Mouse (Mus musculus): Measurements from ENCODE around the gene Slain1.

Slain1 gene

DNA sequence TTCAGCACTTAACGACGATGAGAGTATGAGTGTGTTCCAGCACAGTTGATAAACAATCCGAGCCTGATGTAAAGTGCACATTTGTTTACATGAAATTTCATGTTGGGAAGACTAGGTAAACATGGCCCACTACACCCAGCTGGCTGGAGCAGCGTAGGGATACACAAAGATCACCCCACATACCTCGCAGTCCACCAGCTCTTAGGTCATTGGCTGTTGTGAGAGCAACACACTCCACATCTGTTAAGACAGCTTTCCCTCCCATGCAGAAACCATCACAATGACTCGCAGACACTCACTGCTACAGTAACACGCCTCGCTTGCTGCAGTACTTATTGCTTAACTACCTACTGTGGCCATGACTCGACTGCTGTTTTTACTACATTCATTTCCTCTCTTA lies 104.4 kb downstream of the Slain1 start:
- no peaks in the 10 kb centered on the region for H3K4me1 ChIP-seq (replicated peaks; ENCODE audit: low read depth, low read length)
- H3K27me3 ChIP-seq (ENCODE audit: insufficient read depth, low read length) = no peaks in the 10 kb centered on the region
- H3K9me3 ChIP-seq (ENCODE audit: low read length) = 0 out of 2 replicates have a peak, but pooled peaks cover 4% of the 10 kb centered on the region
- TF ChIP-seq POU5F1 (IDR thresholded peaks at IDR 0.05; ENCODE audit: borderline replicate concordance, low read length) (no peak), NANOG (IDR thresholded peaks at IDR 0.05; ENCODE audit: borderline replicate concordance, low read length) (no peak)
- H3K36me3 ChIP-seq (ENCODE audit: insufficient read depth, low read length) = no peaks in the 10 kb centered on the region
- H3K4me3 ChIP-seq (replicated peaks; ENCODE audit: low read length) = no peak overlapping the region

Measured in E14TG2a.4 (cell line).